Mouse (Mus musculus): ENCODE measurements around the gene Pdcd1lg2. TPM values are rescaled to one million over a fixed set of nuclear protein-coding genes. Genes with fewer than 3 reads are reported as not detected.

Gene Pdcd1lg2
- polyA plus RNA-seq, 1 experiment from 2014 or later = not detected

DNA sequence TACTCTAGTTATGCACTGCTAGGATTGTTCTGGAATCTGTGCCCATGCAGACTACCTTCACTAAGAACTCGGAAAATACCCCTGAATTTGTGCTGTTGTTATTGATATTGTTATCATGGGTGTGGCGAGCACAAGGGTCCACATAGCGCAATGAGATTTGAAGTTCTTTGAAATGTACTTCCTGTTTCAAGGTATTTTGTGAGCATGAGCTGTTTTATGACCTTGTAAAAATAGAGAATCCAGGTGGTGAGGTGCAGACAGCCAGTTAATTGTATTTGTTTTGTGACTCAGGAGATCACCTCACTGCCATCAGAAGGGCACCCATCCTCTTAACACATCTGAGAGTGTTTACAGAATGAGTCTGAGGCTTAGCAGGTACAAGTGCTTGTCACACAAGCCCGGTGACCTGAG, 64.5 kb downstream of the Pdcd1lg2 start:
- Histone ChIP-seq H3K27me3 (replicated peaks; ENCODE audit: control insufficient read depth, insufficient read depth, low read length) (no peaks in the 10 kb centered on the region), H3K9ac (ENCODE audit: low read length) (no peak overlapping the region), H3K36me3 (ENCODE audit: control insufficient read depth, insufficient read depth, low read length) (no peaks in the 10 kb centered on the region), H3K4me3 (ENCODE audit: low read depth, low read length) (no peak overlapping the region), H3K4me2 (ENCODE audit: low read length) (no peak overlapping the region), H3K27ac (ENCODE audit: low read depth) (peak overlapping the region; percentile 65), H3K9me3 (ENCODE audit: control insufficient read depth, low read length) (no peaks in the 10 kb centered on the region), H3K4me1 (replicated peaks; ENCODE audit: control insufficient read depth, insufficient read depth, low read length) (peaks cover 16% of the 10 kb centered on the region; the same call in 1 of the 2 replicates)
- 54% methylated on average over 4 of the region's 4 CpGs for WGBS
- DNase-seq (ENCODE audit: low spot score) = no peak
- ATAC-seq (replicated peaks; ENCODE audit: low FRiP score, low TSS enrichment, low read depth) = peak; percentile 88

DNA sequence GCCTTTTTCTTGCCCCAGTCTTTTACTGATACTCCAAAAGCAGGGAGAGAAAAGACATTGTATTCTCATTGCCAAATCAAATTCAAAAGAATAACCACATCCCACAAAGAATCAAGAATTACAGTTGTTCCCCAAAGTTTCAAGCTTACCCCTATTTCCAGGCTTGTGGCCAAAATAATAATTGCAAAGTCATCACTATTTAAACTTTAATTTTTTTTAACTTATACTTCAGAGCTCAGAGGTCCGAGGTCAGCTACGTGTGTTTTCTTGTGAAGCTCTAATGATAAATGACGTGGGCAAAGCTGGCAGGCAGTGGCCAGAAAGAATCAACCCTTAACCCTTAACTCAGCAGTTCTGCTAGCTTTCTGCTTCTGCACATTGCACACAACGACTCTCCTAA, 67.9 kb downstream of the Pdcd1lg2 start:
- Histone ChIP-seq H3K9ac (ENCODE audit: low read length) (no peak overlapping the region), H3K4me2 (ENCODE audit: low read length) (no peak overlapping the region), H3K4me1 (replicated peaks; ENCODE audit: control insufficient read depth, insufficient read depth, low read length) (0 out of 2 replicates have a peak, but pooled peaks cover 6% of the 10 kb centered on the region), H3K9me3 (ENCODE audit: control insufficient read depth, low read length) (no peaks in the 10 kb centered on the region), H3K27me3 (replicated peaks; ENCODE audit: control insufficient read depth, insufficient read depth, low read length) (no peaks in the 10 kb centered on the region), H3K27ac (ENCODE audit: low read depth) (no peak overlapping the region), H3K36me3 (ENCODE audit: control insufficient read depth, insufficient read depth, low read length) (no peaks in the 10 kb centered on the region), H3K4me3 (ENCODE audit: low read depth, low read length) (no peak overlapping the region)
- WGBS = 15% methylated on average over 4 of the region's 4 CpGs
- no peak for ATAC-seq (replicated peaks; ENCODE audit: low FRiP score, low TSS enrichment, low read depth)
- DNase-seq (ENCODE audit: low spot score) = no peak

GRCm38 (mm10) chr19:29481578-29481977, 70.9 kb downstream of the Pdcd1lg2 start:
- no peak for DNase-seq (ENCODE audit: low spot score)
- Histone ChIP-seq H3K9me3 (ENCODE audit: control insufficient read depth, low read length) (no peaks in the 10 kb centered on the region), H3K4me2 (ENCODE audit: low read length) (no peak overlapping the region), H3K4me3 (ENCODE audit: low read depth, low read length) (no peak overlapping the region), H3K27ac (ENCODE audit: low read depth) (no peak overlapping the region), H3K27me3 (replicated peaks; ENCODE audit: control insufficient read depth, insufficient read depth, low read length) (no peaks in the 10 kb centered on the region), H3K9ac (ENCODE audit: low read length) (no peak overlapping the region), H3K4me1 (replicated peaks; ENCODE audit: control insufficient read depth, insufficient read depth, low read length) (no peaks in the 10 kb centered on the region), H3K36me3 (ENCODE audit: control insufficient read depth, insufficient read depth, low read length) (no peaks in the 10 kb centered on the region)
- 71% methylated on average over 6 of the region's 6 CpGs for WGBS
- ATAC-seq (replicated peaks; ENCODE audit: low FRiP score, low TSS enrichment, low read depth) = no peak

DNA sequence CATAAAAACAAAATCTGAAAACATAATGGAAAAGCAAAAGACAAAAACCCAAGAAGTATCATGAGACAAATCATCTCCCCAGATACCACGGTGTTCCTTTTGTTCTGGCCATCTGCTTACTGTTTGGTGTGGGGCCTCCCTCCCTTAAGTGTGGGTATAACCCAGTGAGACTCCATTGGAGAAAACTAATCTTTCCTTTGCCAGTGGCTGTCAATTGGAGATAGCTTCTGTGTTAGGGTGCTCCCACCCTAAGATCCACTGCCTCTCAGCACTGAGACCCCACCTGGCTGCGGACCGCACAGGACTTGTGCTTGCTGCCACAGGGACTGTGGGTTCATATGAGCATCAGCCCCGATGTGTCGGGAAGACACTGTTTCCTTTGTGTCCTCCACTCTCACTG, 71.4 kb downstream of the Pdcd1lg2 start:
- Histone ChIP-seq H3K4me1 (replicated peaks; ENCODE audit: control insufficient read depth, insufficient read depth, low read length) (no peaks in the 10 kb centered on the region), H3K36me3 (ENCODE audit: control insufficient read depth, insufficient read depth, low read length) (no peaks in the 10 kb centered on the region), H3K9me3 (ENCODE audit: control insufficient read depth, low read length) (no peaks in the 10 kb centered on the region), H3K9ac (ENCODE audit: low read length) (no peak overlapping the region), H3K27me3 (replicated peaks; ENCODE audit: control insufficient read depth, insufficient read depth, low read length) (no peaks in the 10 kb centered on the region), H3K4me3 (ENCODE audit: low read depth, low read length) (no peak overlapping the region), H3K27ac (ENCODE audit: low read depth) (no peak overlapping the region), H3K4me2 (ENCODE audit: low read length) (no peak overlapping the region)
- ATAC-seq (replicated peaks; ENCODE audit: low FRiP score, low TSS enrichment, low read depth) = no peak
- DNase-seq (ENCODE audit: low spot score) = peak; percentile 42
- WGBS = 87% methylated on average over 5 of the region's 5 CpGs

DNA sequence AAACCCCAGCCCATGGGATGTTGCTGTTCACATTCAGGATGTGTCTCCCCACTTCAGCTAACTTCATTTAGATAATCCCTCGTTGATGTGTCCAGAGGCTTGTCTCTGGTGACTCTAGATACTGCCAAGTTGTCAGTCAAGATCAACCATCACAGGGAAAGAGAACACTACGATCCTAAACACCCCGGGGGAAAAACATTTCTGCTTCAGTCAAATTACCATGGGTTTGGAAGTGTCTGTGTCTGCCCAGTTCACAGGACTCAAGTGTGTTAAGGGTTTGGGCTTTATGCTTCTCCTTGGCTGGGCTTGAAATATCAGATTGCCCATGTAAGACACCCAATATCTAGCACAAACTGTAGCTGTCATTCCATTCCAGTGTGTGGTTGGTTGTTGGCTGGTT, 71.9 kb downstream of the Pdcd1lg2 start:
- DNase-seq (ENCODE audit: low spot score) (no peak), ATAC-seq (replicated peaks; ENCODE audit: low FRiP score, low TSS enrichment, low read depth) (no peak)
- no peak overlapping the region for H3K4me3 ChIP-seq (ENCODE audit: low read depth, low read length)
- H3K27ac ChIP-seq (ENCODE audit: low read depth) = no peak overlapping the region
- no peak overlapping the region for H3K9ac ChIP-seq (ENCODE audit: low read length)
- 76% methylated on average over 3 of the region's 3 CpGs for WGBS
- H3K9me3 ChIP-seq (ENCODE audit: control insufficient read depth, low read length) = no peaks in the 10 kb centered on the region
- H3K27me3 ChIP-seq (replicated peaks; ENCODE audit: control insufficient read depth, insufficient read depth, low read length) = no peaks in the 10 kb centered on the region
- H3K36me3 ChIP-seq (ENCODE audit: control insufficient read depth, insufficient read depth, low read length) = no peaks in the 10 kb centered on the region
- H3K4me1 ChIP-seq (replicated peaks; ENCODE audit: control insufficient read depth, insufficient read depth, low read length) = no peaks in the 10 kb centered on the region
- no peak overlapping the region for H3K4me2 ChIP-seq (ENCODE audit: low read length)

DNA sequence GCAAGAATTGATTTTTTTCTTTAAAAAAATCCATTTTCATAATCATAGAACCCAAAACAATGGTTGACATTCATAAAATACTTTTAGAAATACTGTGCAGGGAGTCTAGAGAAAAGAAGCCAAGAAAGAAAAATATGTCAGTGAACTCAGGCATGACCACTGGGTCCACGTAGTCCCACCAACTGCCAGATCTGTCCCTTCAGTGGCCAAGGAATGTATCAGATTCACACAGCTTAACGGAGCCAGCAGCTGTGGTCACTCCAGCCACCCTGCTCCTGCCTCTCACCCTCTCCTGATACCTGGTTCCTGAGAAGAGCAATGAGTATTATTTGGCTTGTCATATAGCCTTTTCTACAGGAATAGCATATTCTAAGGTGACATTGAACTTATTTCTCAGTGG, 72.7 kb downstream of the Pdcd1lg2 start:
- H3K4me3 ChIP-seq (ENCODE audit: low read depth, low read length) = no peak overlapping the region
- DNase-seq (ENCODE audit: low spot score) (no peak), ATAC-seq (replicated peaks; ENCODE audit: low FRiP score, low TSS enrichment, low read depth) (no peak)
- no peaks in the 10 kb centered on the region; the same call in 1 of the 2 replicates for H3K4me1 ChIP-seq (replicated peaks; ENCODE audit: control insufficient read depth, insufficient read depth, low read length)
- WGBS = 83% methylated on average over 2 of the region's 2 CpGs
- no peak overlapping the region for H3K9ac ChIP-seq (ENCODE audit: low read length)
- no peaks in the 10 kb centered on the region for H3K9me3 ChIP-seq (ENCODE audit: control insufficient read depth, low read length)
- no peaks in the 10 kb centered on the region for H3K27me3 ChIP-seq (replicated peaks; ENCODE audit: control insufficient read depth, insufficient read depth, low read length)
- H3K27ac ChIP-seq (ENCODE audit: low read depth) = no peak overlapping the region
- no peaks in the 10 kb centered on the region for H3K36me3 ChIP-seq (ENCODE audit: control insufficient read depth, insufficient read depth, low read length)
- H3K4me2 ChIP-seq (ENCODE audit: low read length) = no peak overlapping the region

DNA sequence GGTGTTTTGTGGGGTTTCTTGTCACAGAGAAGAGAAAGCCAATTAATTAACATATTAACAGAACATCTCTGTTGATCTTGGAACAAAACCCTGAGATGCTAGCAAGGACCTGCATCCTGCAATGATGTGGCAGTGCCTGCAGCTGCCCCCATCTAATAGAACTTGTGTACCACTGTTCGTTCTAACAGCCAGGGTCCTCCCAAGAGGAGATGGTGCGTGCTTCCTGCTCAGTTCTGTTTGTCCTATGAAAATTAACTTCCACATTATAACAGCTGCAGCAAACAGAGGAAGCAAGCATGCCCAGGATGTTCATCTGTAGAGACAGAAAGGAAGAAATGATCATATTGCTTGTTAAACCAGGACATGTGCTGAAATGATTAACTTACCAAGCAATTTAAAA, 73.8 kb downstream of the Pdcd1lg2 start:
- 54% methylated on average over 2 of the region's 2 CpGs for WGBS
- H3K9me3 ChIP-seq (ENCODE audit: control insufficient read depth, low read length) = no peaks in the 10 kb centered on the region

DNA sequence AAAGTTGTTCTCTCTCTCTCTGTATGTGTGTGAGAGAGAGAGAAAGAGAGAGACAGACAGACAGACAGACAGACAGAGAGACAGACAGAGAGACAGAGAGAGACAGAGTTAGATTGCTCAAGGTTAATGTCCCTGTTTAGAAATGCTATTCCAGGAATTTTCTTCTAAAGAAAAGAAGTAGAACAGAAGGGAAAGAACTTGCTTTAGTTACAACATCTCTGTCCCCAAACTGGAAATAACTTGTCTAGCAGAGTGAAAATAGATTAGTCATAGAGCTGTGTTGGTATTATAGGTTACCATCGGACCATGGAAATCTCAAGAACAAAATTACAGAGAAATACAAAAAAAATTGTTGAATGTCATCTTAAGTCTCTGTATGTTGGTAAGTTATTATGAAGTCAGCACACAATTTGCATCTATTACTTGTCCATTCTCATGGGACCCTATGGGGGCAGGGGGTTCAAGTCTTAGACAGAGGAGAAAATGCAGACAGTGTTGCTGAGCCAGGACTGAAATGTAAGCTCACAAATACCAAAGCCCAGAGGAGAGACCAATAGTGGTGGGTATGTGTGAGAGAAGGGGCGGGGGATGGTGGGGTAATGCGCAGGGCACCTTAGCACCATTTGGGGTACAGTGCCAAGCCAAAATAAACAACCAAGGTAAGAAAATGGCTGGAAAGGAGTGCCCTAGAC, 74.7 kb downstream of the Pdcd1lg2 start:
- Histone ChIP-seq H3K4me1 (replicated peaks; ENCODE audit: control insufficient read depth, insufficient read depth, low read length) (no peaks in the 10 kb centered on the region; the same call in 1 of the 2 replicates), H3K27ac (ENCODE audit: low read depth) (no peak overlapping the region), H3K9ac (ENCODE audit: low read length) (no peak overlapping the region), H3K4me2 (ENCODE audit: low read length) (no peak overlapping the region), H3K27me3 (replicated peaks; ENCODE audit: control insufficient read depth, insufficient read depth, low read length) (no peaks in the 10 kb centered on the region), H3K9me3 (ENCODE audit: control insufficient read depth, low read length) (no peaks in the 10 kb centered on the region), H3K4me3 (ENCODE audit: low read depth, low read length) (no peak overlapping the region), H3K36me3 (ENCODE audit: control insufficient read depth, insufficient read depth, low read length) (no peaks in the 10 kb centered on the region)
- 89% methylated on average over 3 of the region's 3 CpGs for WGBS
- DNase-seq (ENCODE audit: low spot score) (no peak), ATAC-seq (replicated peaks; ENCODE audit: low FRiP score, low TSS enrichment, low read depth) (no peak)

More for the DNA sequence above, 73.8 kb downstream of the Pdcd1lg2 start:
- no peaks in the 10 kb centered on the region for H3K36me3 ChIP-seq (ENCODE audit: control insufficient read depth, insufficient read depth, low read length)
- H3K27ac ChIP-seq (ENCODE audit: low read depth) = no peak overlapping the region
- DNase-seq (ENCODE audit: low spot score) (no peak), ATAC-seq (replicated peaks; ENCODE audit: low FRiP score, low TSS enrichment, low read depth) (no peak)
- no peak overlapping the region for H3K4me3 ChIP-seq (ENCODE audit: low read depth, low read length)
- H3K9ac ChIP-seq (ENCODE audit: low read length) = no peak overlapping the region
- no peaks in the 10 kb centered on the region; the same call in 1 of the 2 replicates for H3K4me1 ChIP-seq (replicated peaks; ENCODE audit: control insufficient read depth, insufficient read depth, low read length)
- no peaks in the 10 kb centered on the region for H3K27me3 ChIP-seq (replicated peaks; ENCODE audit: control insufficient read depth, insufficient read depth, low read length)
- H3K4me2 ChIP-seq (ENCODE audit: low read length) = no peak overlapping the region

DNA sequence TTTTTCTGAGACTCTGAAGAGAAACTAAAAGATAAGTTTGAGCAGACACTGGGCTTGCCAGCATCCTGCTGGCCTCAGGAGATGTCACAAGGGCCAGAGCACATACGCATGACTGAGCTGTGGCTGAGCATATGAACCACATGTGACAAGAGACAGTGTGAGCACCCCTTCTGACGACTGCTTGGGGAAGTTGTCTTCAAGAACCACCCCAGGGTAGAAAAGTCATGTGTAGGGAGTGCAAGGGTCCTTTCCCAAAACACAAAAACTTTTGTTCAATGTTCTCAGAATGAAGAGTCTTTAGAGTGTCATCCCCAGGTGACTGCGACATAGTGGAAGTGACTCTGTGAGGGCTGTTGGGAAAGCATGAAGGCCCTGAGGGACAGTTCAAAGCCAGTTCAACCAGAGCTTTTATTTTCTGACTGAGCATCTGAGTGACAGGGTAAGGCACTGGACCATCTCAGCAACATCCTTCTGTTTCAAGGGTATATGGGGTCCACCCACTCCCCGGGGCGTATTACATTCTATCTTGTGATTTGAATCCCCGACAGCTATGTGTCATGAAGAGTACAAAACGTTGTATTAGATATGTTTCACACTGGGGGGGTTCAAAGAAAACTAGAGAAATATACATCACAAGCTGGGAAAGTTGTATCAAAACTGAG, 76.0 kb downstream of the Pdcd1lg2 start:
- Histone ChIP-seq H3K9me3 (ENCODE audit: control insufficient read depth, low read length) (no peaks in the 10 kb centered on the region), H3K27ac (ENCODE audit: low read depth) (no peak overlapping the region), H3K4me2 (ENCODE audit: low read length) (no peak overlapping the region), H3K9ac (ENCODE audit: low read length) (no peak overlapping the region), H3K4me1 (replicated peaks; ENCODE audit: control insufficient read depth, insufficient read depth, low read length) (no peaks in the 10 kb centered on the region; the same call in 1 of the 2 replicates), H3K27me3 (replicated peaks; ENCODE audit: control insufficient read depth, insufficient read depth, low read length) (no peaks in the 10 kb centered on the region), H3K36me3 (ENCODE audit: control insufficient read depth, insufficient read depth, low read length) (no peaks in the 10 kb centered on the region), H3K4me3 (ENCODE audit: low read depth, low read length) (no peak overlapping the region)
- 84% methylated on average over 7 of the region's 7 CpGs for WGBS
- no peak for ATAC-seq (replicated peaks; ENCODE audit: low FRiP score, low TSS enrichment, low read depth)
- peak; percentile 41 for DNase-seq (ENCODE audit: low spot score)

All from intestine, embryonic 14.5 days (tissue).